Mouse (Mus musculus): Measurements from ENCODE around the gene Tnrc6c.
A peak's percentile ranks its signal among the peaks of the same experiment; 100 is the strongest.

DNA sequence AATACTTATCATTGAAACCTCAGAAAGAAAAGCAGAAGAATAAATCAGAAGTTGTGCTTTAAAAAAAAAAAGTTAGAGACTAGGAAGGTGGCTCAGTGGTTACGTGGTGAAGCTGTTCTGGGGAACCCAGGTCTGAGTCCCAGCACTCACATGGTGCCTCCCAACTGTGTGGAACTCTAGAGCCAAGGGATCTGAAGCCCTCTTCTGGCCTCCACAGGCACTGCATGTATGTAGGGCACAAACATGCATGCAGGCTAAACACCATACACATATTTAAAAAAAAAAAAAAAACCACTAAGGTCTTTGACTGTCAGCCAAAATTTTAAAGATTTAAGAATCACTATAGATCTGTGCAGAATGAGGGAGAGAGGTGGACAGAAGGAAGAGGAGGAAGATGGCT, 20.4 kb downstream of the Tnrc6c start:
- peak; percentile 51 for TF ChIP-seq CTCF (IDR thresholded peaks at IDR 0.05; ENCODE audit: low read depth)
- no peak for TF ChIP-seq EP300 (optimal IDR thresholded peaks at IDR 0.05)
